Mouse (Mus musculus): ENCODE measurements at regions not wholly inside any gene's neighbourhood (a gene's known extent, or its start where the extent isn't known, plus 50 kb on each side); places are given as distances from the start of the nearest gene placed in this dataset.

- DNase-seq (ENCODE audit: low read depth), result no peak
Observed at GRCm38 (mm10) chr9:104496220-104496619, 50.9 kb upstream of the Cpne4 start.

- DNase-seq (ENCODE audit: low read depth), result no peak
Observed at GRCm38 (mm10) chr9:104490696-104491095, 56.4 kb upstream of the Cpne4 start.

- DNase-seq (ENCODE audit: low read depth), result no peak
Observed at GRCm38 (mm10) chr9:104489383-104489782, 57.7 kb upstream of the Cpne4 start.

GRCm38 (mm10) chr9:104482440-104482839, 64.6 kb upstream of the Cpne4 start:
- no peak for DNase-seq (ENCODE audit: low read depth)

- DNase-seq (ENCODE audit: low read depth), result no peak
Observed at GRCm38 (mm10) chr9:104480683-104481082, 66.4 kb upstream of the Cpne4 start.

GRCm38 (mm10) chr9:104474831-104475230, 72.3 kb upstream of the Cpne4 start:
- DNase-seq (ENCODE audit: low read depth), result no peak

- no peak for DNase-seq (ENCODE audit: low read depth)
Observed at GRCm38 (mm10) chr9:104467238-104467637, 79.8 kb upstream of the Cpne4 start.

GRCm38 (mm10) chr9:104463701-104464100, 83.4 kb upstream of the Cpne4 start:
- no peak for DNase-seq (ENCODE audit: low read depth)

- DNase-seq (ENCODE audit: low read depth), result no peak
Observed at GRCm38 (mm10) chr9:104460133-104460532, 87.0 kb upstream of the Cpne4 start.

- peak; percentile 36 for DNase-seq (ENCODE audit: low read depth)
Observed at GRCm38 (mm10) chr9:104457635-104458034, 89.5 kb upstream of the Cpne4 start.

GRCm38 (mm10) chr9:104448577-104449165, 98.4 kb upstream of the Cpne4 start:
- DNase-seq (ENCODE audit: low read depth), result no peak

GRCm38 (mm10) chr9:104444906-104445305, 102.2 kb upstream of the Cpne4 start:
- no peak for DNase-seq (ENCODE audit: low read depth)

GRCm38 (mm10) chr9:104443236-104443635, 103.8 kb upstream of the Cpne4 start:
- DNase-seq (ENCODE audit: low read depth), result no peak

- no peak for DNase-seq (ENCODE audit: low read depth)
Observed at GRCm38 (mm10) chr9:104413021-104413420, 75.5 kb upstream of the Acpp start.

- DNase-seq (ENCODE audit: low read depth), result peak; percentile 57
Observed at GRCm38 (mm10) chr9:104410211-104410610, 72.7 kb upstream of the Acpp start.

GRCm38 (mm10) chr9:104409381-104409780, 71.8 kb upstream of the Acpp start:
- DNase-seq (ENCODE audit: low read depth), result no peak

GRCm38 (mm10) chr9:104408571-104409294, 71.2 kb upstream of the Acpp start:
- DNase-seq (ENCODE audit: low read depth), result no peak

GRCm38 (mm10) chr9:104407559-104408376, 70.2 kb upstream of the Acpp start:
- no peak for DNase-seq (ENCODE audit: low read depth)

GRCm38 (mm10) chr9:104407011-104407410, 69.5 kb upstream of the Acpp start:
- DNase-seq (ENCODE audit: low read depth), result no peak

GRCm38 (mm10) chr9:104406491-104406890, 68.9 kb upstream of the Acpp start:
- no peak for DNase-seq (ENCODE audit: low read depth)

- DNase-seq (ENCODE audit: low read depth), result no peak
Observed at GRCm38 (mm10) chr9:104403863-104404262, 66.3 kb upstream of the Acpp start.

- DNase-seq (ENCODE audit: low read depth), result no peak
Observed at GRCm38 (mm10) chr9:104401673-104402072, 64.1 kb upstream of the Acpp start.

- DNase-seq (ENCODE audit: low read depth), result no peak
Observed at GRCm38 (mm10) chr9:104399927-104400326, 62.4 kb upstream of the Acpp start.

Measured in NIH3T3 (cell line).